Mouse (Mus musculus) liver, embryonic 14.5 days (tissue): ENCODE data around the gene Gm5136.

Experiments used
- CTCF ChIP-seq: IDR thresholded peaks from 2 replicates; pipeline ENCODE4 v1.5.1; 2016; ENCODE audit warnings: antibody characterized with exemption, low read depth, control low read depth
- EP300 ChIP-seq: IDR thresholded peaks from 2 replicates; pipeline ENCODE4 v1.6.1; 2016; ENCODE audit warnings: antibody characterized with exemption, low read depth

- no peak for TF ChIP-seq CTCF
- no peak for TF ChIP-seq EP300
Observed at GRCm38 (mm10) chr10:108686696-108687095, 13.3 kb downstream of the Gm5136 start.
